Mouse (Mus musculus) G1E (cell line): ENCODE data around the gene Auts2. TPM values are rescaled to one million over a fixed set of nuclear protein-coding genes. Genes with fewer than 3 reads are reported as not detected.

Experiments
- ATAC-seq: 2 replicates; pipeline ENCODE4 v1.8.0; 2016; ENCODE audit warnings: mild to moderate bottlenecking; ENCODE audit not compliant: insufficient number of reproducible peaks, poor library complexity, low FRiP score, severe bottlenecking; ENCODE audit errors: extremely low read depth
- DNase-seq: peaks from one replicate; pipeline ENCODE4 v3.0.0; 2012; ENCODE audit warnings: low spot score
- H3K27me3 ChIP-seq: 2 replicates; pipeline ENCODE4 v1.6.1; 2012; ENCODE audit warnings: mild to moderate bottlenecking, low read length, inconsistent platforms; ENCODE audit not compliant: insufficient read depth
- H3K36me3 ChIP-seq: replicated peaks from 2 replicates; pipeline ENCODE3; 2012; ENCODE audit warnings: mild to moderate bottlenecking, inconsistent platforms
- H3K4me1 ChIP-seq: 2 replicates; pipeline ENCODE4 v1.6.1; 2012; ENCODE audit warnings: low read depth, low read length, inconsistent platforms, mixed read lengths; ENCODE audit not compliant: insufficient read depth
- H3K4me3 ChIP-seq: 2 replicates; pipeline ENCODE4 v1.5.1; 2012; ENCODE audit warnings: low read depth, mild to moderate bottlenecking, inconsistent platforms, low read length, moderate library complexity, mixed read lengths
- H3K9me3 ChIP-seq: replicated peaks from 2 replicates; pipeline ENCODE4 v1.6.1; 2012; ENCODE audit warnings: inconsistent platforms
- CTCF ChIP-seq: IDR thresholded peaks from 2 replicates; pipeline ENCODE4 v1.5.1; 2012; ENCODE audit warnings: low read depth, low read length, inconsistent platforms, mixed read lengths
- GATA1 ChIP-seq: IDR thresholded peaks from 2 replicates; pipeline ENCODE4 v1.6.1; 2012; ENCODE audit warnings: borderline replicate concordance, low read length, inconsistent platforms, mixed read lengths
- GATA2 ChIP-seq: IDR thresholded peaks from 2 replicates; pipeline ENCODE4 v1.6.1; 2012; ENCODE audit warnings: low read depth, low read length, inconsistent platforms, borderline replicate concordance
- POLR2AphosphoS5 ChIP-seq: IDR thresholded peaks from 2 replicates; pipeline ENCODE4 v1.6.1; 2012; ENCODE audit warnings: low read depth, low read length, inconsistent platforms; ENCODE audit not compliant: insufficient replicate concordance
- TAL1 ChIP-seq: conservative IDR thresholded peaks from 2 replicates; pipeline ENCODE4 v1.6.1; 2012; ENCODE audit warnings: low read depth, low read length, inconsistent platforms, mixed read lengths
- polyA plus RNA-seq: library from polyadenylated mRNA; stranded (reverse); fragments of >175 nt; gene quantifications from 2 replicates; pipeline ENCODE4 v1.2.3, GENCODE M21; 2012
- total RNA-seq, 2 experiments: library from RNA; stranded (forward) in 1 of 2; stranded (reverse) in 1 of 2; fragments of 200-1000 nt in 1 of 2; fragments of >200 nt in 1 of 2; fragmentation: Nextera tagmentation in 1 of 2; gene quantifications; 2 replicates each; pipeline ENCODE4 v1.2.3; 2014 to 2017

The Auts2 gene
- total and polyA plus RNA-seq, 3 experiments: 0.09 to 1.3 (median 0.90) TPM

DNA sequence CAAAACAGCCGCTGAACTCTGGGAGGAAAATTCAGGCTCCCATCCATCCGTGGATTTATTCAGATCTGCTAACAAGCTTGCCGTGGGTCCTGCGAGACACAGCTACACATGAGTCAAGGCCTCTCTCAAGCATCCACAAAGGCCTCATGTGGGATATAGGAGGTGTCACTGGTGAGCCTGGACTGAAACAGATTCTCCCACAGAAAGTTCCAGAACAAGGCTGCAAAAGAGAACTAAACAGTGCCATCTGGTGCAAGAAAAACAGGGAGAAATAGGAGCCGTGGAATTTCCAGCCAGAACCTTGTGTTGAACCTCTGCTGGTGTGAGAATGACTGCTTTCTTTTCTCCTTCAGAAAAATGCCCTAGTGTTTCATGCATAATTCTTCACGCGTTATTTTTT, 429.7 kb downstream of the Auts2 start:
- DNase-seq (no peak), ATAC-seq (no peak)
- Histone ChIP-seq H3K4me3 (no peak overlapping the region), H3K4me1 (no peaks in the 10 kb centered on the region), H3K36me3 (no peaks in the 10 kb centered on the region), H3K27me3 (no peaks in the 10 kb centered on the region), H3K9me3 (no peaks in the 10 kb centered on the region)
- no peak for TF ChIP-seq GATA2
- no peak for TF ChIP-seq CTCF
- TF ChIP-seq TAL1: no peak

DNA sequence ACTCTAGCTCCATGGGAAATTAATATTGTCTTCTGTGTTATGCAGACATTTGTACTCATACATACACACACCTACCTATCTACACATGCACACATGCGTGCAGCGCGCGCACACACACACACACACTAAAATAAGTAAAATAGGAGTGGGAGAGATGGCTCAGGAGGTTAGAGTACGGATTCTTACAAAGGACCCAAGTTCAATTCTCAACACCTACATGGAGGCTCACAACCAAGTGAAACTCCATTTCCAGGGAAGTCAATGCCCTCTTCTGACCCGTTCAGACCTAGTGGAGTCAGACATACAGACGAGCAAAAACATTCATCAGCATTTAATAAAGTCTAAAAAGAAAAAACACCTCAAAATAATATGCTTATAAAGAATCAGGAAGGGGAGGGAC, 430.5 kb downstream of the Auts2 start:
- DNase-seq (no peak), ATAC-seq (no peak)
- no peak overlapping the region for H3K4me3 ChIP-seq
- H3K4me1 ChIP-seq: no peaks in the 10 kb centered on the region
- H3K36me3 ChIP-seq: no peaks in the 10 kb centered on the region
- H3K9me3 ChIP-seq: no peaks in the 10 kb centered on the region
- H3K27me3 ChIP-seq: no peaks in the 10 kb centered on the region
- TF ChIP-seq TAL1: no peak
- TF ChIP-seq GATA1: no peak
- no peak for TF ChIP-seq CTCF
- no peak for TF ChIP-seq GATA2
- TF ChIP-seq POLR2AphosphoS5: no peak

DNA sequence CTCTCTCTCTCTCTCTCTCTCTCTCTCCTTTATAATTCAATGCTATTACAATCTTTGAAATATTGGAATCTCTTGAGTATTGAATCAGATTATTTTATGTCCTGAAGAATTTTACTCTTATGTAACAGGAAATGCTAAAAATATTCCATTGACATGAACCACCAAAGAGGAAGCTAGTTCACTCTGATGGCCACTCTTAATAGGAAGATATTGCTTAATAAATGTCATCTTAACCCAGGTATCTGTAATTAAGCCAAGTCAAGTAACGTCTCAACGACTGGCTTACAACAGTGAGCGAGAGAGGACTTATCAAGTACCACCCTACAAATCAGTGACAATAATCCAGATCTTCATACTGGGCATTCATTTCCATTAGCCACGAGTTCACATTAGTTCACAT, 440.7 kb downstream of the Auts2 start:
- no peaks in the 10 kb centered on the region; the same call in 1 of the 2 replicates for H3K9me3 ChIP-seq
- no peak overlapping the region for H3K4me3 ChIP-seq
- H3K4me1 ChIP-seq: no peaks in the 10 kb centered on the region
- TF ChIP-seq CTCF (no peak), GATA2 (no peak), POLR2AphosphoS5 (no peak), TAL1 (no peak), GATA1 (no peak)
- H3K27me3 ChIP-seq: no peaks in the 10 kb centered on the region
- no peak for DNase-seq
- H3K36me3 ChIP-seq: no peaks in the 10 kb centered on the region
- no peak for ATAC-seq

DNA sequence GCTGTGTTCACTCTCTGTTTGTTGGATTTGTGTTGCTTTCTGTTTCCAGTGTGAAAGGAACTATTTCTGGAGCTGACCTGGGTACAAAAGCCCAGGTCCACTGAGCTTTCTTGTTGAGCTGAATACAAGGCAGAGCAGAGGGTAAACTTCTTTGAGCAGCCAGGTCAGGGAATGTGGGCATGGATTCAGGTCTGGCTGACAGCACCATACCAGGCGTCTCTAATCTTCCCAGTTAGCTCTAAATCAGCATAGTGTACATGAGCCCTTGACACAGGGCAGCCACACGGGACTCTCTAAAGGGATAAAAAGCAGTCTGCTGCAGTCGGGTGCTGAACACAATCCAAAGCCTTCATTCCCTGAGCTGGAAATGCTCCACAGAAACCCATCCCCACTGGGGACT, 444.7 kb downstream of the Auts2 start:
- ATAC-seq (no peak), DNase-seq (no peak)
- H3K4me3 ChIP-seq: no peak overlapping the region
- H3K36me3 ChIP-seq: no peaks in the 10 kb centered on the region
- H3K27me3 ChIP-seq: no peaks in the 10 kb centered on the region
- no peaks in the 10 kb centered on the region; the same call in 1 of the 2 replicates for H3K9me3 ChIP-seq
- no peaks in the 10 kb centered on the region for H3K4me1 ChIP-seq
- TF ChIP-seq POLR2AphosphoS5: no peak

DNA sequence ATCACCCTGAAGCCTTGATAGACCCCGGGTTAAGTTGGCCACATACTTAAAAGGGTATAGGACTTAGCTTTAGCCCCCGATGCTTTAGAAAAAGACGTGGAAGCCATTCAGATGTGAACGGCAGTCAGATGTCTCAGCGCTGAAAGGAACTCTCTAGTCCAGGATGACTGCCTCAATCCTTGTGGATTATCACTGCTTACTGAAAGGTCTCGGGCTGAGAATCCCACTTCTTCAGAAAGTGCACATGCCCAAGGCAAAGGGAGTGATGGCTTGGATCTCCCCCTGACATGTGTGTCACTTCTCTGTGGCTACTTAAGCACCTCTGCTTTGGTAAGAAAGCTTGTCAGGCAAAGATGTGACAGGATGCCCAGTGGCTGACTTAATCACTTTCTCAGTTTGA, 450.4 kb downstream of the Auts2 start:
- TF ChIP-seq GATA1: no peak
- TF ChIP-seq GATA2: no peak
- no peak for TF ChIP-seq POLR2AphosphoS5
- TF ChIP-seq CTCF: no peak
- TF ChIP-seq TAL1: no peak
- DNase-seq: no peak
- Histone ChIP-seq H3K9me3 (peaks cover 3% of the 10 kb centered on the region; the same call in 1 of the 2 replicates), H3K27me3 (no peaks in the 10 kb centered on the region), H3K4me3 (no peak overlapping the region), H3K4me1 (no peaks in the 10 kb centered on the region), H3K36me3 (no peaks in the 10 kb centered on the region)
- no peak for ATAC-seq

DNA sequence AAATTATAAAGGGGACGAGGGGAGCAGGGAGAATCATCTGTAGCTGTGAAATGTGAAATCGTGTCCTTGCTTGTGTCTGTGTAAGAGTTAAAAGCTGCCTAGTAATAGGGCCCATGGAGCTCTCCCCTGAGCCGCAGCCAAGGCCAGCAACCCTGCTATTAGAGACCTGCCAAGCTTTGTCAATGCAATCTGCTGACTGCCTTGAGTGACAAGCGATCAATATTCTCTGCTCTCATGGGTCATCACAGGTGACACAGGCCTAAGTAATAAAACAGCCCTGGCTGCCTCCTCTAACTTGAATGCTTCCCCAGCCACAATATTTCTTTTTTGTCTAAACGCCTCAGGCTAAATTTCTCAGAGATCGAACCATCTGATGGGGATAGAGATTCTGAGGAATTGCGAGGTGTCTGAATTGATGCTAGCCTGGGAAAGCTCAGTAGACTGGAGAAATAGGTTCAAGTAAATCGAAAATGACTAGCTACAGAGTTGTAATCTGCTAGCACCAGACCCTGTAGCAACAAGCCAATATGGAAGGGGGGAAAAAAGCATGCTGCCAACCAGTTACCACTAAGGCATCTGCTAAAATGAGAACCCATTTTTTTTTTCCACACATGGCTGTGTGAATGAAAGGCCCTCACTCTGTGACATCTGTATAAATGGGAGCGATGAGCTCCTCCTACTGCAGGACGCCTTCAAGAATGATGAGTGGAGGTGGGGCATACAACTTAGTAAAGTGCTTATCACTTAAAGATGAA, 453.5 kb downstream of the Auts2 start:
- DNase-seq (no peak), ATAC-seq (no peak)
- no peak overlapping the region for H3K4me3 ChIP-seq
- H3K27me3 ChIP-seq: no peaks in the 10 kb centered on the region
- peaks cover 5% of the 10 kb centered on the region; the same call in 1 of the 2 replicates for H3K9me3 ChIP-seq
- H3K36me3 ChIP-seq: no peaks in the 10 kb centered on the region
- H3K4me1 ChIP-seq: no peaks in the 10 kb centered on the region
- TF ChIP-seq TAL1: no peak
- no peak for TF ChIP-seq POLR2AphosphoS5
- TF ChIP-seq CTCF: no peak
- no peak for TF ChIP-seq GATA1
